Mouse (Mus musculus): ENCODE data around the gene Taar2. TPM values are rescaled to one million over a fixed set of nuclear protein-coding genes. Genes with fewer than 3 reads are reported as not detected.

Taar2 gene
- polyA plus RNA-seq, 1 experiment = not detected

DNA sequence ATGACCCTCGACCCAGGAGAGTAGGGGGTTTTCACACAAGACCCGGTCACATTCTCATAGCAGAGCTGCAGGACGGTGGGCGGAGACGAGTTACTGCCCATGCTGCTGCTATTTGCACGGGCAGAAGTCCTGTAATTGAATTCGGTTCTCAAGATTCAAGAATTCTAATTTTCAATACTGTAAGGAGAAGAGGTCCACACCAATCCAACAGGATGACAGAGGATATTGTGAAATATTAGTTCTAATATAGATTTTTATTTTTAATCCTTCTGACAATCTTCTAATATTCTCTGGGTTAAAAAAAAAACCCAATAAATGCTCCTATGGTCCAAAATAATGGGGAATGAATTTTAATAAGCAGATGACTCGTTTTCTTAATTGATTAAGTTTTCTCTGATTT lies 47.2 kb downstream of the Taar2 start, which contains the start of gene Taar6:
TSS of gene Taar6 (minus strand) at position 101 of the 400 bp plus-strand sequence.
- Histone ChIP-seq H3K27me3 (ENCODE audit: control insufficient read depth, insufficient read depth, insufficient read length) (peaks cover 5% of the 10 kb centered on the region), H3K36me3 (ENCODE audit: control insufficient read depth, insufficient read depth) (no peaks in the 10 kb centered on the region), H3K4me2 (ENCODE audit: low read depth) (no peak within 1 kb of the TSS), H3ac (ENCODE audit: control insufficient read depth, insufficient read length) (no peak within 1 kb of the TSS), H3K4me3 (no peak within 1 kb of the TSS), H3K79me2 (ENCODE audit: control insufficient read depth, insufficient read depth) (no peaks in the 10 kb centered on the region)
- no peak for TF ChIP-seq TCF12 (IDR thresholded peaks at IDR 0.05; ENCODE audit: insufficient read depth, poor library complexity, severe bottlenecking)
- no peak for TF ChIP-seq E2F4 (IDR thresholded peaks at IDR 0.05; ENCODE audit: insufficient read depth)
- no peak for TF ChIP-seq POLR2AphosphoS2 (IDR thresholded peaks at IDR 0.05; ENCODE audit: insufficient read length, low read depth)
- TF ChIP-seq MAX (IDR thresholded peaks at IDR 0.05; ENCODE audit: low read depth) = no peak
- TF ChIP-seq MYOG (IDR thresholded peaks at IDR 0.05; ENCODE audit: control insufficient read depth in 1 of 3, insufficient read depth in 1 of 3, insufficient read length in 2 of 3, low read depth in 2 of 3) = no peak
- no peak for TF ChIP-seq POLR2A (IDR thresholded peaks at IDR 0.05; ENCODE audit: insufficient read length, low read depth)
- TF ChIP-seq REST (IDR thresholded peaks at IDR 0.05; ENCODE audit: insufficient read depth, insufficient read length) = no peak
- no peak for TF ChIP-seq SRF (IDR thresholded peaks at IDR 0.05; ENCODE audit: control insufficient read depth, insufficient read length, low read depth)
- no peak for TF ChIP-seq MYOD1 (IDR thresholded peaks at IDR 0.05; ENCODE audit: control insufficient read depth in 1 of 3, insufficient read length in 2 of 3, low read depth in 2 of 3)
- no peak for TF ChIP-seq USF1 (IDR thresholded peaks at IDR 0.05; ENCODE audit: low read depth)
- no peak for TF ChIP-seq TCF3 (IDR thresholded peaks at IDR 0.05; ENCODE audit: insufficient read length, low read depth)
- TF ChIP-seq CEBPB (IDR thresholded peaks at IDR 0.05; ENCODE audit: insufficient read depth, poor library complexity, severe bottlenecking) = no peak

DNA sequence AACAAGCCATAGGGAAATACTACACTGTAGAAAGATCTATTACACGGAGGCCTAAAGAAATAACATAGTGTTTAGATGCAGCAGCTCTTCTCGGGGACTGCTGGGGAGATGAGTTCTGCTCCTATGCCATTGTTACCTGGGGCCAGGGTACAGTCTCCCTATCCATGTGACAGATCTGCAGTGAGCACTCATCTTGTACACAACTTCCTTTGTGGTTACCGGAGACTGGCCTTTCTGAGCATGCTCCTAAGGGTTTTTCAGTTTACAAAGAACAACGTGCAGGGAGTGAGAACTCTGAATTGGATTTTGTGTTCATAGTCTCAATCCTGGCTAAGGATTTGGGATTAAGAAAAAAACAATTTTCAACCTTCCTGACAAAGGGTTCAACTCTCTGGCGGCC lies 48.0 kb downstream of the Taar2 start:
- H3ac ChIP-seq (ENCODE audit: control insufficient read depth, insufficient read length) = no peak overlapping the region
- no peaks in the 10 kb centered on the region for H3K79me2 ChIP-seq (ENCODE audit: control insufficient read depth, insufficient read depth)
- H3K27me3 ChIP-seq (ENCODE audit: control insufficient read depth, insufficient read depth, insufficient read length) = peaks cover 5% of the 10 kb centered on the region
- no peak overlapping the region for H3K4me2 ChIP-seq (ENCODE audit: low read depth)
- H3K36me3 ChIP-seq (ENCODE audit: control insufficient read depth, insufficient read depth) = no peaks in the 10 kb centered on the region
- H3K4me3 ChIP-seq = no peak overlapping the region
- TF ChIP-seq TCF12 (IDR thresholded peaks at IDR 0.05; ENCODE audit: insufficient read depth, poor library complexity, severe bottlenecking) (no peak), POLR2A (IDR thresholded peaks at IDR 0.05; ENCODE audit: insufficient read length, low read depth) (no peak), POLR2AphosphoS2 (IDR thresholded peaks at IDR 0.05; ENCODE audit: insufficient read length, low read depth) (no peak), REST (IDR thresholded peaks at IDR 0.05; ENCODE audit: insufficient read depth, insufficient read length) (no peak), USF1 (IDR thresholded peaks at IDR 0.05; ENCODE audit: low read depth) (no peak), E2F4 (IDR thresholded peaks at IDR 0.05; ENCODE audit: insufficient read depth) (no peak), SRF (IDR thresholded peaks at IDR 0.05; ENCODE audit: control insufficient read depth, insufficient read length, low read depth) (no peak), MAX (IDR thresholded peaks at IDR 0.05; ENCODE audit: low read depth) (no peak), TCF3 (IDR thresholded peaks at IDR 0.05; ENCODE audit: insufficient read length, low read depth) (no peak), CEBPB (IDR thresholded peaks at IDR 0.05; ENCODE audit: insufficient read depth, poor library complexity, severe bottlenecking) (no peak), MYOD1 (IDR thresholded peaks at IDR 0.05; ENCODE audit: control insufficient read depth in 1 of 3, insufficient read length in 2 of 3, low read depth in 2 of 3) (no peak), MYOG (IDR thresholded peaks at IDR 0.05; ENCODE audit: control insufficient read depth in 1 of 3, insufficient read depth in 1 of 3, insufficient read length in 2 of 3, low read depth in 2 of 3) (no peak)

Other genes with a start within 250 kb of the Taar2 start
- gene Rps12, start 151.3 kb upstream of the Taar2 start, polyA plus RNA-seq (2012; fragmentation: generic; extraction: Trizol) = 4,767 TPM
- gene Slc18b1, start 141.6 kb upstream of the Taar2 start, polyA plus RNA-seq (2012; fragmentation: generic; extraction: Trizol) = 7.0 TPM
- gene Vnn3, start 87.1 kb upstream of the Taar2 start, polyA plus RNA-seq (2012; fragmentation: generic; extraction: Trizol) = not detected
- gene Vnn1, start 43.9 kb upstream of the Taar2 start, polyA plus RNA-seq (2012; fragmentation: generic; extraction: Trizol) = not detected
- not detected for gene Taar1, start 18.2 kb upstream of the Taar2 start, polyA plus RNA-seq (2012; fragmentation: generic; extraction: Trizol)
- gene Taar3, start 11.0 kb downstream of the Taar2 start, polyA plus RNA-seq (2012; fragmentation: generic; extraction: Trizol) = not detected
- not detected for gene Taar4, start 21.9 kb downstream of the Taar2 start, polyA plus RNA-seq (2012; fragmentation: generic; extraction: Trizol)
- gene Taar5, start 32.1 kb downstream of the Taar2 start, polyA plus RNA-seq (2012; fragmentation: generic; extraction: Trizol) = not detected
- not detected for gene Taar6, start 47.1 kb downstream of the Taar2 start, polyA plus RNA-seq (2012; fragmentation: generic; extraction: Trizol)
- gene Taar7a, start 54.9 kb downstream of the Taar2 start, polyA plus RNA-seq (2012; fragmentation: generic; extraction: Trizol) = not detected
- gene Taar7b, start 61.4 kb downstream of the Taar2 start, polyA plus RNA-seq (2012; fragmentation: generic; extraction: Trizol) = not detected
- gene Taar7d, start 88.7 kb downstream of the Taar2 start, polyA plus RNA-seq (2012; fragmentation: generic; extraction: Trizol) = not detected
- not detected for gene Taar7e, start 99.0 kb downstream of the Taar2 start, polyA plus RNA-seq (2012; fragmentation: generic; extraction: Trizol)
- not detected for gene Taar7f, start 110.9 kb downstream of the Taar2 start, polyA plus RNA-seq (2012; fragmentation: generic; extraction: Trizol)
- not detected for gene Taar8a, start 137.9 kb downstream of the Taar2 start, polyA plus RNA-seq (2012; fragmentation: generic; extraction: Trizol)
- not detected for gene Taar8b, start 153.7 kb downstream of the Taar2 start, polyA plus RNA-seq (2012; fragmentation: generic; extraction: Trizol)
- gene Taar8c, start 163.3 kb downstream of the Taar2 start, polyA plus RNA-seq (2012; fragmentation: generic; extraction: Trizol) = not detected
- not detected for gene Taar9, start 171.0 kb downstream of the Taar2 start, polyA plus RNA-seq (2012; fragmentation: generic; extraction: Trizol)
- gene Stx7, start 210.7 kb downstream of the Taar2 start, polyA plus RNA-seq (2012; fragmentation: generic; extraction: Trizol) = 54.6 TPM